Mouse (Mus musculus) urinary bladder, postnatal 14 days (tissue): ENCODE data around the gene Lbhd2.

Experiments
- DNase-seq: peaks from one replicate; pipeline ENCODE4 v3.0.0; 2021; ENCODE audit warnings: low spot score

The Lbhd2 gene

GRCm38 (mm10) chr12:111447898-111448760 lies 41.5 kb downstream of the Lbhd2 start:
- DNase-seq, result no peak

- peak; percentile 68 for DNase-seq
Observed at GRCm38 (mm10) chr12:111448931-111449705, 42.5 kb downstream of the Lbhd2 start.

GRCm38 (mm10) chr12:111450359-111450758 lies 43.8 kb downstream of the Lbhd2 start:
- peak; percentile 7 for DNase-seq

GRCm38 (mm10) chr12:111451561-111451960 lies 45.0 kb downstream of the Lbhd2 start:
- DNase-seq, result no peak

- no peak for DNase-seq
Observed at GRCm38 (mm10) chr12:111454021-111454420, 47.4 kb downstream of the Lbhd2 start.

GRCm38 (mm10) chr12:111454543-111455280 lies 48.1 kb downstream of the Lbhd2 start:
- no peak for DNase-seq

- no peak for DNase-seq
Observed at GRCm38 (mm10) chr12:111455311-111455846, 48.8 kb downstream of the Lbhd2 start.

GRCm38 (mm10) chr12:111455860-111456259 lies 49.3 kb downstream of the Lbhd2 start:
- no peak for DNase-seq

GRCm38 (mm10) chr12:111457742-111458141 lies 51.1 kb downstream of the Lbhd2 start:
- DNase-seq, result no peak
